24 mouse cellular contexts compared by ENCODE assay signal in the genomic region with DNA sequence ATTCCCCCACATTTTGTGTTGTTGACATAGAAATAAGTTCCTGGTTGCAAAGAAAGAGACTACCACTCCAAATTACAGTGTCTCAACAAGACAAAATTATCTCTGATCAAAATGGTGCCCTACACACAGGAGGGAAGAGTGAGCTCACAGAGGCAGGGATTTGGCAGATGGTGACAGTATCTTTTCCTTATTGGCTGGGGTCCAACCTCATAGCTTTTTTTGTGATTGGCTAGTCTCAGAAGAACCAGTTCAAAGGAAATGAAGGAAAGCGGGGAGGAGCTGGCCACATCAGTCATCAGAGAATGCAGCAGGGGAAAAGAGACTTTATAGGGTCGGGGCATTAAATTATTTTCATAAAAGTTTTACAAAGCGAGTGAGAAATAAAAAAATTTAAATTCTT.
DNase-seq lines count a peak whose midpoint lies in the region; ATAC-seq and TF ChIP-seq lines count a peak whose summit lies in the region.
"Had no signal": no experiment of that assay in that cellular context is flagged by ENCODE, and none has a peak within 500 bp of the region (broad histone marks: within the 10 kb centered on the region; RNA-seq: fewer than 3 reads in every experiment).

No protein-coding gene starts in this region.

- 66% methylated on average over 3 of the region's 3 CpGs for WGBS in hindbrain, postnatal 0 days
- 86% methylated on average over 3 of the region's 3 CpGs for WGBS in hindbrain, embryonic 10.5 days
- WGBS in midbrain, embryonic 11.5 days: 89% methylated on average over 3 of the region's 3 CpGs
- 84% methylated on average over 3 of the region's 3 CpGs for WGBS in midbrain, embryonic 13.5 days

- H3K4me1 ChIP-seq in hindbrain, postnatal 0 days (ENCODE audit: insufficient read depth, low read length): no peaks in the 10 kb centered on the region
- no peaks in the 10 kb centered on the region for H3K4me1 ChIP-seq in hindbrain, embryonic 10.5 days (replicated peaks)
- no peaks in the 10 kb centered on the region for H3K4me1 ChIP-seq in midbrain, embryonic 11.5 days (ENCODE audit: control insufficient read depth, insufficient read depth, low read length)
- no peaks in the 10 kb centered on the region for H3K4me1 ChIP-seq in midbrain, embryonic 13.5 days (replicated peaks)
- H3K4me1 ChIP-seq: embryonic facial prominence, embryonic 13.5 days; heart, embryonic 10.5 days; intestine, embryonic 15.5 days had no signal

- no peak overlapping the region for H3K4me2 ChIP-seq in hindbrain, postnatal 0 days (ENCODE audit: low read depth, low read length)
- H3K4me2 ChIP-seq in midbrain, embryonic 11.5 days: no peak overlapping the region
- no peak overlapping the region for H3K4me2 ChIP-seq in midbrain, embryonic 13.5 days (replicated peaks)
- H3K4me2 ChIP-seq: embryonic facial prominence, embryonic 13.5 days; forebrain, embryonic 15.5 days; hindbrain, embryonic 13.5 days; intestine, embryonic 15.5 days had no signal

- no peaks in the 10 kb centered on the region for H3K27me3 ChIP-seq in hindbrain, postnatal 0 days (ENCODE audit: insufficient read depth, low read length)
- H3K27me3 ChIP-seq in hindbrain, embryonic 10.5 days (ENCODE audit: insufficient read depth, poor library complexity, severe bottlenecking): no peaks in the 10 kb centered on the region
- no peaks in the 10 kb centered on the region for H3K27me3 ChIP-seq in midbrain, embryonic 11.5 days (ENCODE audit: control insufficient read depth, insufficient read depth, low read length)
- H3K27me3 ChIP-seq in midbrain, embryonic 13.5 days: no peaks in the 10 kb centered on the region
- H3K27me3 ChIP-seq: embryonic facial prominence, embryonic 13.5 days; forebrain, embryonic 15.5 days; hindbrain, embryonic 13.5 days; intestine, embryonic 15.5 days had no signal

- peak; percentile 33 for DNase-seq in hindbrain, postnatal 0 days (ENCODE audit: low spot score)
- DNase-seq in hindbrain, embryonic 10.5 days (ENCODE audit: low spot score): no peak
- peak; percentile 23 for DNase-seq in midbrain, embryonic 11.5 days (ENCODE audit: low spot score, missing footprints)
- peak; percentile 21 for DNase-seq in 3T3-L1 (ENCODE audit: low read depth, low spot score)
- peak; percentile 42 for DNase-seq in Muller cell, postnatal 12 days (ENCODE audit: inconsistent ontology term)
- DNase-seq in adrenal gland, adult 18-20 months (ENCODE audit: low spot score in 2 of 2): no peak
- DNase-seq: adrenal gland, adult 2 months; adrenal gland, postnatal 25 days; B cell, adult 2 months; cerebellum, adult 2 months; gastrocnemius, postnatal 36 days; heart, adult 18-20 months; heart, postnatal 10 days; heart, postnatal 4 days had no signal

- no peaks in the 10 kb centered on the region for H3K36me3 ChIP-seq in hindbrain, postnatal 0 days (ENCODE audit: insufficient read depth, low read length)
- H3K36me3 ChIP-seq in hindbrain, embryonic 10.5 days: no peaks in the 10 kb centered on the region
- no peaks in the 10 kb centered on the region for H3K36me3 ChIP-seq in midbrain, embryonic 11.5 days (ENCODE audit: control insufficient read depth, insufficient read depth, low read length)
- no peaks in the 10 kb centered on the region for H3K36me3 ChIP-seq in midbrain, embryonic 13.5 days
- H3K36me3 ChIP-seq: embryonic facial prominence, embryonic 13.5 days; forebrain, embryonic 15.5 days; G1E; heart, embryonic 10.5 days; hindbrain, embryonic 13.5 days; intestine, embryonic 15.5 days had no signal

- H3K9me3 ChIP-seq in hindbrain, postnatal 0 days (ENCODE audit: low read length): no peaks in the 10 kb centered on the region
- no peaks in the 10 kb centered on the region for H3K9me3 ChIP-seq in hindbrain, embryonic 10.5 days
- no peaks in the 10 kb centered on the region for H3K9me3 ChIP-seq in midbrain, embryonic 11.5 days (ENCODE audit: control insufficient read depth, low read length)
- no peaks in the 10 kb centered on the region for H3K9me3 ChIP-seq in midbrain, embryonic 13.5 days
- H3K9me3 ChIP-seq: embryonic facial prominence, embryonic 13.5 days; forebrain, embryonic 15.5 days; heart, embryonic 10.5 days; hindbrain, embryonic 13.5 days; intestine, embryonic 15.5 days had no signal

- H3K27ac ChIP-seq in hindbrain, postnatal 0 days: no peak overlapping the region
- no peak overlapping the region for H3K27ac ChIP-seq in hindbrain, embryonic 10.5 days
- H3K27ac ChIP-seq in midbrain, embryonic 11.5 days (ENCODE audit: low read depth, low read length): no peak overlapping the region
- no peak overlapping the region for H3K27ac ChIP-seq in midbrain, embryonic 13.5 days
- H3K27ac ChIP-seq: embryonic facial prominence, embryonic 13.5 days; forebrain, embryonic 15.5 days; heart, embryonic 10.5 days; hindbrain, embryonic 13.5 days; intestine, embryonic 15.5 days had no signal

- no peak overlapping the region for H3K9ac ChIP-seq in hindbrain, postnatal 0 days (replicated peaks; ENCODE audit: low read length)
- H3K9ac ChIP-seq in midbrain, embryonic 11.5 days (ENCODE audit: low read length): no peak overlapping the region
- H3K9ac ChIP-seq in midbrain, embryonic 13.5 days (replicated peaks): no peak overlapping the region
- H3K9ac ChIP-seq: embryonic facial prominence, embryonic 13.5 days; forebrain, embryonic 15.5 days; hindbrain, embryonic 13.5 days; intestine, embryonic 15.5 days had no signal

- H3K4me3 ChIP-seq in hindbrain, postnatal 0 days (ENCODE audit: low read length): no peak overlapping the region
- no peak overlapping the region for H3K4me3 ChIP-seq in hindbrain, embryonic 10.5 days
- no peak overlapping the region for H3K4me3 ChIP-seq in midbrain, embryonic 11.5 days (ENCODE audit: low read depth, low read length)
- H3K4me3 ChIP-seq in midbrain, embryonic 13.5 days (replicated peaks): no peak overlapping the region
- H3K4me3 ChIP-seq: embryonic facial prominence, embryonic 13.5 days; forebrain, embryonic 15.5 days; heart, embryonic 10.5 days; hindbrain, embryonic 13.5 days; intestine, embryonic 15.5 days had no signal

- no peak for ATAC-seq in hindbrain, postnatal 0 days
- ATAC-seq in midbrain, embryonic 11.5 days (ENCODE audit: low FRiP score): no peak
- ATAC-seq in midbrain, embryonic 13.5 days: no peak
- ATAC-seq: activated CD4-positive, CD25-positive, alpha-beta regulatory T cell, adult 4 months; CD4-positive, CD25-positive, alpha-beta regulatory T cell, adult 4 months; forebrain, embryonic 15.5 days; intestine, embryonic 15.5 days; Patski had no signal

- TF ChIP-seq CTCF in hindbrain, postnatal 0 days (IDR thresholded peaks at IDR 0.05; ENCODE audit: low read depth): no peak

Comparison
In these comparisons a context has a peak if more than half of its experiments do, and no peak if none do; other contexts are left out.
1. DNase-seq: peak in hindbrain, postnatal 0 days (single experiment), midbrain, embryonic 11.5 days (single experiment), 3T3-L1 (single experiment) and Muller cell, postnatal 12 days (single experiment); none in hindbrain, embryonic 10.5 days (single experiment) and adrenal gland, adult 18-20 months (0 of 2).